Mouse (Mus musculus) MEL (cell line): ENCODE data around the gene Ahcyl2. TPM values are rescaled to one million over a fixed set of nuclear protein-coding genes. Genes with fewer than 3 reads are reported as not detected.

Experiments used
- DNase-seq: peaks from one replicate; pipeline ENCODE4 v3.0.0; 2011; ENCODE audit warnings: low read depth, low spot score
- H3K27ac ChIP-seq: 2 replicates; pipeline ENCODE4 v1.5.1; 2012; ENCODE audit warnings: low read depth, mild to moderate bottlenecking, control low read depth, low read length, moderate library complexity; ENCODE audit not compliant: control insufficient read depth
- H3K27me3 ChIP-seq, 2 experiments: fragments of 150-350 bp in 1 of 2; sonication (generic) in 1 of 2; 2 replicates each; pipeline ENCODE4 v1.6.1; 2012; ENCODE audit warnings: low read length in 2 of 2, mild to moderate bottlenecking in 2 of 2, improper control_type of control experiment in 1 of 2, moderate library complexity in 1 of 2; ENCODE audit not compliant: insufficient read depth in 2 of 2, control insufficient read depth in 1 of 2
- H3K36me3 ChIP-seq, 2 experiments: 2 replicates each; pipeline ENCODE4 v1.6.1; 2012 to 2014; ENCODE audit warnings: low read length in 2 of 2, improper control_type of control experiment in 1 of 2, inconsistent platforms in 1 of 2, mild to moderate bottlenecking in 1 of 2; ENCODE audit not compliant: insufficient read depth in 2 of 2, control insufficient read depth in 1 of 2
- H3K4me1 ChIP-seq, 2 experiments: fragments of 150-350 bp in 1 of 2; sonication (generic) in 1 of 2; 2 replicates each; pipeline ENCODE4 v1.6.1; 2012; ENCODE audit warnings: low read length in 2 of 2, improper control_type of control experiment in 1 of 2, mild to moderate bottlenecking in 1 of 2; ENCODE audit not compliant: insufficient read depth in 2 of 2, control insufficient read depth in 1 of 2
- H3K4me3 ChIP-seq, 2 experiments: fragments of 150-350 bp in 1 of 2; sonication (generic) in 1 of 2; 2 replicates each; pipeline ENCODE4 v1.5.1; 2012; ENCODE audit warnings: low read depth in 2 of 2, low read length in 2 of 2, mild to moderate bottlenecking in 2 of 2, moderate library complexity in 2 of 2, control low read depth in 1 of 2, improper control_type of control experiment in 1 of 2; ENCODE audit not compliant: control insufficient read depth in 1 of 2, insufficient read depth in 1 of 2
- H3K79me2 ChIP-seq: 2 replicates; pipeline ENCODE4 v1.6.1; 2012; ENCODE audit warnings: mild to moderate bottlenecking, low read length, moderate library complexity; ENCODE audit not compliant: control insufficient read depth, poor library complexity, insufficient read depth
- H3K9ac ChIP-seq: 2 replicates; pipeline ENCODE4 v1.6.1; 2012; ENCODE audit warnings: low read depth, mild to moderate bottlenecking, control low read depth, low read length, moderate library complexity; ENCODE audit not compliant: control insufficient read depth, poor library complexity, severe bottlenecking
- H3K9me3 ChIP-seq: fragments of 150-350 bp; sonication (generic); replicated peaks from 2 replicates; pipeline ENCODE4 v1.6.1; 2012; ENCODE audit warnings: mild to moderate bottlenecking, low read length, improper control_type of control experiment, moderate library complexity; ENCODE audit not compliant: insufficient read depth
- CHD2 ChIP-seq: IDR thresholded peaks from 2 replicates; pipeline ENCODE4 v1.6.1; 2011; ENCODE audit warnings: low read length, improper control_type of control experiment
- CTCF ChIP-seq, 3 experiments: IDR thresholded peaks in 2 of 3; conservative IDR thresholded peaks in 1 of 3; 2 replicates each; pipeline ENCODE4 v1.5.1; 2011 to 2012; ENCODE audit warnings: low read length in 3 of 3, low read depth in 2 of 3, mild to moderate bottlenecking in 2 of 3, improper control_type of control experiment in 1 of 3, inconsistent platforms in 1 of 3, mixed read lengths in 1 of 3, moderate library complexity in 1 of 3; ENCODE audit not compliant: control insufficient read depth in 1 of 3, insufficient read depth in 1 of 3, poor library complexity in 1 of 3, severe bottlenecking in 1 of 3
- E2F4 ChIP-seq: IDR thresholded peaks from 2 replicates; pipeline ENCODE4 v1.6.1; 2011; ENCODE audit warnings: low read depth, low read length, improper control_type of control experiment, borderline replicate concordance
- ELF1 ChIP-seq: IDR thresholded peaks from 2 replicates; pipeline ENCODE4 v1.6.1; 2014; ENCODE audit warnings: low read depth, mild to moderate bottlenecking, inconsistent platforms, low read length, improper control_type of control experiment, moderate library complexity
- EP300 ChIP-seq, 2 experiments: IDR thresholded peaks; 2 replicates each; pipeline ENCODE4 v1.6.1; 2011; ENCODE audit warnings: improper control_type of control experiment in 2 of 2, low read length in 2 of 2, low read depth in 1 of 2, mild to moderate bottlenecking in 1 of 2
- ETS1 ChIP-seq: IDR thresholded peaks from 2 replicates; pipeline ENCODE4 v1.6.1; 2012; ENCODE audit warnings: low read depth, mild to moderate bottlenecking, inconsistent platforms, low read length, improper control_type of control experiment, moderate library complexity
- GABPA ChIP-seq: IDR thresholded peaks from 2 replicates; pipeline ENCODE4 v1.6.1; 2012; ENCODE audit warnings: low read depth, mild to moderate bottlenecking, inconsistent platforms, low read length, improper control_type of control experiment, moderate library complexity
- GATA1 ChIP-seq: IDR thresholded peaks from 2 replicates; pipeline ENCODE4 v1.6.1; 2011; ENCODE audit warnings: low read depth, low read length, improper control_type of control experiment
- HCFC1 ChIP-seq: IDR thresholded peaks from 2 replicates; pipeline ENCODE4 v1.6.1; 2012; ENCODE audit warnings: low read depth, mild to moderate bottlenecking, inconsistent platforms, low read length, improper control_type of control experiment, moderate library complexity
- MAZ ChIP-seq: IDR thresholded peaks from 2 replicates; pipeline ENCODE4 v1.6.1; 2012; ENCODE audit warnings: low read depth, mild to moderate bottlenecking, inconsistent platforms, low read length, improper control_type of control experiment
- MEF2A ChIP-seq: IDR thresholded peaks from 2 replicates; pipeline ENCODE4 v1.6.1; 2014; ENCODE audit warnings: low read depth, mild to moderate bottlenecking, inconsistent platforms, low read length, improper control_type of control experiment; ENCODE audit not compliant: poor library complexity, insufficient replicate concordance, severe bottlenecking; ENCODE audit errors: extremely low read depth
- MYB ChIP-seq: IDR thresholded peaks from 2 replicates; pipeline ENCODE4 v1.6.1; 2011; ENCODE audit warnings: mild to moderate bottlenecking, low read depth, low read length, improper control_type of control experiment
- MYC ChIP-seq: IDR thresholded peaks from 2 replicates; pipeline ENCODE4 v1.6.1; 2011; ENCODE audit warnings: low read depth, mild to moderate bottlenecking, low read length, improper control_type of control experiment, moderate library complexity
- NELFE ChIP-seq: IDR thresholded peaks from 2 replicates; pipeline ENCODE4 v1.6.1; 2011; ENCODE audit warnings: low read depth, low read length, improper control_type of control experiment
- NRF1 ChIP-seq: IDR thresholded peaks from 2 replicates; pipeline ENCODE4 v1.6.1; 2014; ENCODE audit warnings: low read depth, mild to moderate bottlenecking, inconsistent platforms, low read length, improper control_type of control experiment, moderate library complexity; ENCODE audit not compliant: poor library complexity, insufficient read depth, severe bottlenecking
- POLR2A ChIP-seq, 2 experiments: IDR thresholded peaks; 2 replicates each; pipeline ENCODE4 v1.6.1; 2011 to 2012; ENCODE audit warnings: low read length in 2 of 2, mild to moderate bottlenecking in 2 of 2, control low read depth in 1 of 2, improper control_type of control experiment in 1 of 2, low read depth in 1 of 2, moderate library complexity in 1 of 2; ENCODE audit not compliant: control insufficient read depth in 1 of 2, insufficient read depth in 1 of 2, poor library complexity in 1 of 2
- POLR2AphosphoS2 ChIP-seq: IDR thresholded peaks from 2 replicates; pipeline ENCODE4 v1.6.1; 2011; ENCODE audit warnings: low read length, improper control_type of control experiment
- POLR2AphosphoS5 ChIP-seq: IDR thresholded peaks from 2 replicates; pipeline ENCODE4 v1.6.1; 2012; ENCODE audit warnings: low read depth, borderline replicate concordance, mild to moderate bottlenecking, inconsistent platforms, low read length, moderate library complexity, mixed read lengths
- RAD21 ChIP-seq: IDR thresholded peaks from 2 replicates; pipeline ENCODE4 v1.6.1; 2011; ENCODE audit warnings: mild to moderate bottlenecking, low read depth, low read length, improper control_type of control experiment
- SMC3 ChIP-seq: IDR thresholded peaks from 2 replicates; pipeline ENCODE4 v1.6.1; 2011; ENCODE audit warnings: low read depth, low read length, improper control_type of control experiment
- TBP ChIP-seq: IDR thresholded peaks from 2 replicates; pipeline ENCODE4 v1.8.0; 2011; ENCODE audit warnings: low read depth, low read length, improper control_type of control experiment
- UBTF ChIP-seq: IDR thresholded peaks from 2 replicates; pipeline ENCODE4 v1.6.1; 2012; ENCODE audit warnings: low read depth, mild to moderate bottlenecking, inconsistent platforms, low read length, improper control_type of control experiment, moderate library complexity, borderline replicate concordance; ENCODE audit not compliant: insufficient read depth
- USF1 ChIP-seq: IDR thresholded peaks from 2 replicates; pipeline ENCODE4 v1.6.1; 2014; ENCODE audit warnings: low read depth, mild to moderate bottlenecking, inconsistent platforms, low read length, improper control_type of control experiment, moderate library complexity
- USF2 ChIP-seq, 2 experiments: IDR thresholded peaks; 2 replicates each; pipeline ENCODE4 v1.6.1; 2011 to 2012; ENCODE audit warnings: improper control_type of control experiment in 2 of 2, low read length in 2 of 2, borderline replicate concordance in 1 of 2, inconsistent platforms in 1 of 2, low read depth in 1 of 2, mild to moderate bottlenecking in 1 of 2; ENCODE audit not compliant: insufficient read depth in 1 of 2
- ZC3H11A ChIP-seq: IDR thresholded peaks from 2 replicates; pipeline ENCODE4 v1.6.1; 2012; ENCODE audit warnings: low read depth, mild to moderate bottlenecking, inconsistent platforms, low read length, improper control_type of control experiment
- ZKSCAN1 ChIP-seq: IDR thresholded peaks from 2 replicates; pipeline ENCODE4 v1.6.1; 2012; ENCODE audit warnings: low read depth, mild to moderate bottlenecking, inconsistent platforms, low read length, improper control_type of control experiment, moderate library complexity
- ZMIZ1 ChIP-seq: IDR thresholded peaks from 2 replicates; pipeline ENCODE4 v1.6.1; 2012; ENCODE audit warnings: low read depth, mild to moderate bottlenecking, inconsistent platforms, low read length, improper control_type of control experiment, moderate library complexity
- polyA plus RNA-seq, 2 experiments: library from polyadenylated mRNA; stranded (reverse) in 1 of 2; unstranded in 1 of 2; fragments of >175 nt in 1 of 2; fragments of >200 nt in 1 of 2; gene quantifications; 2 replicates each; pipeline versions ENCODE4 v1.2.1 to v1.2.4; 2012; ENCODE audit warnings: low replicate concordance in 2 of 2, low read depth in 1 of 2; ENCODE audit not compliant: insufficient read length in 2 of 2, insufficient read depth in 1 of 2, missing spikeins in 1 of 2
- total RNA-seq: library from RNA; depleted of rRNA; stranded (reverse); fragments of 300-350 nt; gene quantifications from 2 replicates; pipeline ENCODE4 v1.2.3, GENCODE M21; 2012

Gene Ahcyl2
- total and polyA plus RNA-seq, 3 experiments, result 16.9 to 17.0 TPM; not detected in 1

- no peak overlapping the region for H3K9ac ChIP-seq
- no peaks in the 10 kb centered on the region for H3K9me3 ChIP-seq
- H3K36me3 ChIP-seq, result peaks cover 0 to 39% of the 10 kb centered on the region in 2 experiments; a peak in 2 of 4 replicates
- no peak overlapping the region for H3K4me3 ChIP-seq
- no peak overlapping the region for H3K27ac ChIP-seq
- H3K27me3 ChIP-seq, result no peaks in the 10 kb centered on the region
- TF ChIP-seq HCFC1 (no peak), MEF2A (no peak), ZC3H11A (no peak), SMC3 (no peak), GABPA (no peak), USF2 (IDR thresholded peaks at IDR 0.05; ENCODE audit: borderline replicate concordance in 1 of 2, insufficient read depth in 1 of 2, low read depth in 1 of 2, low read length in 2 of 2) (no peak), GATA1 (no peak), POLR2AphosphoS2 (no peak), POLR2A (IDR thresholded peaks at IDR 0.05; ENCODE audit: control insufficient read depth in 1 of 2, insufficient read depth in 1 of 2, low read depth in 1 of 2, low read length in 2 of 2, poor library complexity in 1 of 2) (no peak), CHD2 (no peak), UBTF (no peak), MAZ (no peak), MYC (no peak), USF1 (no peak)
- H3K79me2 ChIP-seq, result peaks cover 23% of the 10 kb centered on the region
- peaks cover 23 to 26% of the 10 kb centered on the region in 2 experiments for H3K4me1 ChIP-seq
- DNase-seq, result no peak
Observed at GRCm38 (mm10) chr6:29772236-29772635, 4.4 kb downstream of the Ahcyl2 start.

GRCm38 (mm10) chr6:29774161-29774560, 6.3 kb downstream of the Ahcyl2 start:
- TF ChIP-seq USF1 (no peak), RAD21 (no peak), ELF1 (peak; percentile 19; the same call in 1 of the 2 replicates), TBP (no peak), NRF1 (no peak), NELFE (no peak), ZKSCAN1 (no peak), ETS1 (no peak), POLR2A (IDR thresholded peaks at IDR 0.05; ENCODE audit: control insufficient read depth in 1 of 2, insufficient read depth in 1 of 2, low read depth in 1 of 2, low read length in 2 of 2, poor library complexity in 1 of 2) (no peak), MYC (no peak), POLR2AphosphoS5 (no peak), E2F4 (no peak), MEF2A (no peak), MYB (no peak), SMC3 (0 out of 2 replicates have a peak, but pooled peaks have one; percentile 3), EP300 (IDR thresholded peaks at IDR 0.05; ENCODE audit: low read depth in 1 of 2, low read length in 2 of 2) (no peak; a peak in 1 of 4 replicates), ZMIZ1 (no peak), CTCF (IDR thresholded peaks at IDR 0.05 in 2 of 3, conservative IDR thresholded peaks at IDR 0.05 in 1 of 3; ENCODE audit: control insufficient read depth in 1 of 3, insufficient read depth in 1 of 3, low read depth in 2 of 3, low read length in 3 of 3, poor library complexity in 1 of 3, severe bottlenecking in 1 of 3) (peak in 1 of 3 experiments; percentile 13; a peak in 1 of 6 replicates)
- no peak overlapping the region for H3K9ac ChIP-seq
- no peaks in the 10 kb centered on the region for H3K27me3 ChIP-seq
- H3K79me2 ChIP-seq, result peaks cover 16% of the 10 kb centered on the region
- no peak overlapping the region for H3K4me3 ChIP-seq
- peaks cover 23 to 28% of the 10 kb centered on the region in 2 experiments for H3K4me1 ChIP-seq
- peaks cover 0 to 44% of the 10 kb centered on the region in 2 experiments; a peak in 2 of 4 replicates for H3K36me3 ChIP-seq
- no peak overlapping the region for H3K27ac ChIP-seq
- DNase-seq, result peak; percentile 58
- no peaks in the 10 kb centered on the region for H3K9me3 ChIP-seq
